Mouse (Mus musculus) kidney, adult 9 months (tissue): ENCODE data around the gene Pik3c2g.

Experiments used
- DNase-seq: peaks from one replicate; pipeline ENCODE4 v3.0.0; 2022

Pik3c2g gene

GRCm38 (mm10) chr6:139947106-139947879 lies 360.3 kb downstream of the Pik3c2g start:
- peak; percentile 85 for DNase-seq

GRCm38 (mm10) chr6:139953596-139953995 lies 366.6 kb downstream of the Pik3c2g start:
- no peak for DNase-seq

- DNase-seq, result no peak
Observed at GRCm38 (mm10) chr6:139957531-139958241, 370.7 kb downstream of the Pik3c2g start.

- no peak for DNase-seq
Observed at GRCm38 (mm10) chr6:139963775-139964174, 376.8 kb downstream of the Pik3c2g start.

GRCm38 (mm10) chr6:139964895-139965294 lies 377.9 kb downstream of the Pik3c2g start:
- DNase-seq, result no peak

GRCm38 (mm10) chr6:139966684-139967083 lies 379.7 kb downstream of the Pik3c2g start:
- DNase-seq, result no peak

GRCm38 (mm10) chr6:139971608-139972298 lies 384.7 kb downstream of the Pik3c2g start:
- no peak for DNase-seq

GRCm38 (mm10) chr6:139974668-139975067 lies 387.6 kb downstream of the Pik3c2g start:
- DNase-seq, result no peak

- no peak for DNase-seq
Observed at GRCm38 (mm10) chr6:139978114-139978513, 391.1 kb downstream of the Pik3c2g start.

- DNase-seq, result peak; percentile 57
Observed at GRCm38 (mm10) chr6:139981061-139981460, 394.0 kb downstream of the Pik3c2g start.

- no peak for DNase-seq
Observed at GRCm38 (mm10) chr6:139984069-139984468, 397.0 kb downstream of the Pik3c2g start.

GRCm38 (mm10) chr6:139986564-139986963 lies 399.5 kb downstream of the Pik3c2g start:
- DNase-seq, result no peak

- no peak for DNase-seq
Observed at GRCm38 (mm10) chr6:139989075-139989474, 402.1 kb downstream of the Pik3c2g start.

GRCm38 (mm10) chr6:139989597-139989996 lies 402.6 kb downstream of the Pik3c2g start:
- DNase-seq, result no peak

GRCm38 (mm10) chr6:140005181-140005580 lies 418.2 kb downstream of the Pik3c2g start:
- no peak for DNase-seq
